Mouse (Mus musculus) testis, postnatal 14 days (tissue): ENCODE results near the gene Sacm1l.
A peak's percentile ranks its signal among the peaks of the same experiment; 100 is the strongest.

ENCODE experiments used
- DNase-seq: peaks from one replicate; pipeline ENCODE4 v3.0.0; 2021; ENCODE audit warnings: low spot score

Sacm1l gene

GRCm38 (mm10) chr9:123509638-123510604 lies 19.6 kb upstream of the Sacm1l start:
- DNase-seq, result no peak

GRCm38 (mm10) chr9:123510926-123511325 lies 18.6 kb upstream of the Sacm1l start:
- DNase-seq, result no peak

GRCm38 (mm10) chr9:123512482-123512881 lies 17.1 kb upstream of the Sacm1l start:
- no peak for DNase-seq

- no peak for DNase-seq
Measured at GRCm38 (mm10) chr9:123515087-123515486, 14.5 kb upstream of the Sacm1l start.

GRCm38 (mm10) chr9:123516641-123517385 lies 12.7 kb upstream of the Sacm1l start:
- no peak for DNase-seq

GRCm38 (mm10) chr9:123518969-123519894 lies 10.3 kb upstream of the Sacm1l start:
- DNase-seq, result no peak

GRCm38 (mm10) chr9:123520735-123521134 lies 8.8 kb upstream of the Sacm1l start:
- DNase-seq, result no peak

- no peak for DNase-seq
Measured at GRCm38 (mm10) chr9:123523676-123524075, 5.9 kb upstream of the Sacm1l start.

- peak; percentile 29 for DNase-seq
Measured at GRCm38 (mm10) chr9:123525095-123525494, 4.5 kb upstream of the Sacm1l start.

GRCm38 (mm10) chr9:123526502-123526901 lies 3.1 kb upstream of the Sacm1l start:
- no peak for DNase-seq

- no peak for DNase-seq
Measured at GRCm38 (mm10) chr9:123528087-123528925, 1.3 kb upstream of the Sacm1l start.

- DNase-seq, result peak; percentile 40
Measured at GRCm38 (mm10) chr9:123528926-123529295, 648 bp upstream of the Sacm1l start.

- DNase-seq, result no peak
Measured at GRCm38 (mm10) chr9:123530158-123530475, 558 bp downstream of the Sacm1l start.

GRCm38 (mm10) chr9:123530566-123531130 lies 1.1 kb downstream of the Sacm1l start:
- DNase-seq, result no peak

GRCm38 (mm10) chr9:123531234-123531633 lies 1.7 kb downstream of the Sacm1l start:
- DNase-seq, result no peak

- DNase-seq, result no peak
Measured at GRCm38 (mm10) chr9:123536613-123537012, 7.1 kb downstream of the Sacm1l start.

- no peak for DNase-seq
Measured at GRCm38 (mm10) chr9:123538189-123538588, 8.6 kb downstream of the Sacm1l start.

- no peak for DNase-seq
Measured at GRCm38 (mm10) chr9:123539093-123539492, 9.5 kb downstream of the Sacm1l start.

- DNase-seq, result no peak
Measured at GRCm38 (mm10) chr9:123539823-123540222, 10.3 kb downstream of the Sacm1l start.

- no peak for DNase-seq
Measured at GRCm38 (mm10) chr9:123554599-123554998, 25.0 kb downstream of the Sacm1l start.
